Mouse (Mus musculus) testis, adult 2 months (tissue): ENCODE results near the gene Zfp346. TPM values are rescaled to one million over a fixed set of nuclear protein-coding genes. Genes with fewer than 3 reads are reported as not detected.

Source experiments
- H3K27ac ChIP-seq: fragments of 200-500 bp; 2 replicates; pipeline ENCODE4 v1.5.1; 2012; ENCODE audit warnings: low read depth, low read length; ENCODE audit not compliant: control insufficient read depth, insufficient read depth
- H3K27me3 ChIP-seq: fragments of 200-500 bp; 2 replicates; pipeline ENCODE4 v1.6.1; 2012; ENCODE audit warnings: mild to moderate bottlenecking, low read length, moderate library complexity; ENCODE audit not compliant: control insufficient read depth, insufficient read depth
- H3K36me3 ChIP-seq: fragments of 200-500 bp; 2 replicates; pipeline ENCODE4 v1.6.1; 2012; ENCODE audit warnings: mild to moderate bottlenecking, low read length; ENCODE audit not compliant: control insufficient read depth, insufficient read depth
- H3K4me1 ChIP-seq: fragments of 200-500 bp; 2 replicates; pipeline ENCODE4 v1.6.1; 2012; ENCODE audit warnings: low read length; ENCODE audit not compliant: control insufficient read depth, insufficient read depth
- H3K4me3 ChIP-seq: fragments of 200-500 bp; 2 replicates; pipeline ENCODE4 v1.5.1; 2012; ENCODE audit warnings: low read depth, mild to moderate bottlenecking, low read length, moderate library complexity, mixed read lengths; ENCODE audit not compliant: control insufficient read depth
- CTCF ChIP-seq: fragments of 200-500 bp; IDR thresholded peaks from 2 replicates; pipeline ENCODE4 v1.5.1; 2012; ENCODE audit warnings: low read depth, mild to moderate bottlenecking, inconsistent platforms, low read length, moderate library complexity; ENCODE audit not compliant: control insufficient read depth, insufficient read depth, insufficient replicate concordance
- POLR2A ChIP-seq: fragments of 200-500 bp; IDR thresholded peaks from 2 replicates; pipeline ENCODE4 v1.6.1; 2012; ENCODE audit warnings: low read depth, mild to moderate bottlenecking, inconsistent platforms, low read length, moderate library complexity; ENCODE audit not compliant: control insufficient read depth
- polyA plus RNA-seq: library from polyadenylated mRNA; depleted of rRNA; stranded (reverse); fragments of >200 nt; gene quantifications from 2 replicates; pipeline ENCODE4 v1.2.3, GENCODE M21; 2012

Zfp346 gene
- polyA plus RNA-seq, 1 experiment, result 27.4 TPM

DNA sequence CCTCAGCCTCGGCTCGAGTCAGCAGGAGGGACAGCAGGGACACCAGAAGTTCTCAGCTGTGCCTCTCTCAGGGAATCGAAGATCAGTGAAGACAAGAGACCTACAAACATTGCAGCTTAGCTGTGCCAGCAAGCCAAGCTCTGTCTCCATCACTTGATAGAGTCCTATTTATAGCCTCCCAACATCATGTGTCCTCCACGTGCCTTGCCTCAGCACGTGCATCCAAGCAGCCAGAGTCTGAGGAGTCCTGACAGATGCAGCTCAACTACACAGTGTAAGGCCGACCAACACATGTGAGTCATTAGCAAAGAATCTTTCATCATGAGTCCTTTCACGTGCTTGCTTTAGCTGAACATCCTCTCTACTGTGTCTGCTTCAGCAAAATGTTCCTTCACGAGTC, 2.6 kb downstream of the Zfp346 start:
- Histone ChIP-seq H3K27ac (peak overlapping the region; percentile 23; the same call in 1 of the 2 replicates), H3K4me3 (no peak overlapping the region), H3K36me3 (peaks cover 1% of the 10 kb centered on the region; the same call in 1 of the 2 replicates), H3K27me3 (no peaks in the 10 kb centered on the region), H3K4me1 (peaks cover 5% of the 10 kb centered on the region)
- TF ChIP-seq POLR2A (no peak), CTCF (no peak)

DNA sequence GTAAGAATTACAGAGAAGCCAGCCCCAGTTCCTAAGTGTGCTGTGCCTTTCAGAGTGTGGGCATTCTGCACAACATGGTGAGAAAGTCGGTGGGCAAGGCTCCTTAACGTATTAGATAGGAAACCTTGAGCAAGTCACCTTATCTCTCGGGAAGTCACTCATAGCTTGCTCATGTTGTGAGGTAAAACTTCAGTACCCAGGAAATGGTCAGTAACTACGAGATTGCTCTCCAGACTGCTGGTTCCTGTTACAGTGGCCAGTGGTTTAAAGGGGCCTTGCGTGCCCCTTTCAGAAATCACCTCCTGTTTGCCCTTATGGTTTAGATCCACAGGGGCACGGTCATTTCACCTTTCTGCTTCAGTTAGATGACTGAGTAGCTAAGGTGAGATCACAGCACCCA, 9.3 kb downstream of the Zfp346 start:
- Histone ChIP-seq H3K27me3 (no peaks in the 10 kb centered on the region), H3K27ac (no peak overlapping the region), H3K36me3 (peaks cover 9% of the 10 kb centered on the region), H3K4me1 (no peaks in the 10 kb centered on the region), H3K4me3 (no peak overlapping the region)
- no peak for TF ChIP-seq CTCF
- no peak for TF ChIP-seq POLR2A

DNA sequence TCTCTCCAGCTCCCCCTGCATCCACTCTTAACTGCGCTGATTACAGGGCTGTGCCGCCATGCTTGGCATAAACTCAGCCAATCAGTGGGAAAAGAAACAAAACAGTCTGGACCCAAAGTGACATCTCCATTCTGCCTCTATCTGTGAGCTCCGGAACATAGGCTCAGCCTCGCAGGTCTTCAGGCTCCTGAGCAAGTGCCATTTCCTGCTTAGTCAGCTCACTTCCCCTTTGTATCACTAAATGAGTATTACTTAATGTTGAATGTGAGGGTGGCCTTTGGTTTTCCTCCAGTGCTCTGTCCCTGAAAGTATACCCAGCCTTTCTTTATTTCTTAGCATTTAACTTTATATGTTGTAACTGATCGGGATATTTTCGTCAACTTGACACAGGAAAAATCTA, 19.8 kb downstream of the Zfp346 start:
- Histone ChIP-seq H3K4me3 (no peak overlapping the region), H3K36me3 (peaks cover 7% of the 10 kb centered on the region), H3K27me3 (no peaks in the 10 kb centered on the region), H3K4me1 (no peaks in the 10 kb centered on the region), H3K27ac (no peak overlapping the region)
- TF ChIP-seq POLR2A (no peak), CTCF (no peak)

DNA sequence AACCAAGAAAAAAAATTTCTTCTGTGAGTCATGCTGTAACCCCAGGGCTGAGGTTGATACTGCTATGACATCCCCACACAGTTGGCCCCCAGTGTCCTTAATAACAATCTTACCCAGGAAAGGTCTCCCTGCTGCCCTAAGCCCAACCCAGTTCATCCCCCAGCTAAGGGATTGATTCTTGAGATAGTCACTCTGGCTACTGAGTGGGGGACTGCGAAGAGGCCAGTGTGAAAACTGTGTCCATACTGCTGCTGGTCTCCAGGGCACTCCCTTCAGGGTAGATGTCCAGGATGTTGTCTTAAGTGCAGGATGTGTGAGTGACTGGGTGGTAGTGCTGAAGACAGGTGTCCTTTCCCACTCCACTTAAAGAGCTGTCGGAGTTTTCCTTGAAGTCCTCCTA, 28.3 kb downstream of the Zfp346 start, which contains the start of gene Gm17617:
Gene Gm17617 (minus strand): TSS at position 101 of the 400 bp plus-strand sequence.
- TF ChIP-seq POLR2A, result no peak
- TF ChIP-seq CTCF, result no peak
- H3K4me1 ChIP-seq, result no peaks in the 10 kb centered on the region
- H3K4me3 ChIP-seq, result peak within 1 kb of the TSS; percentile 13; the same call in 1 of the 2 replicates
- no peaks in the 10 kb centered on the region for H3K27me3 ChIP-seq
- no peak within 1 kb of the TSS for H3K27ac ChIP-seq
- peaks cover 1% of the 10 kb centered on the region for H3K36me3 ChIP-seq

DNA sequence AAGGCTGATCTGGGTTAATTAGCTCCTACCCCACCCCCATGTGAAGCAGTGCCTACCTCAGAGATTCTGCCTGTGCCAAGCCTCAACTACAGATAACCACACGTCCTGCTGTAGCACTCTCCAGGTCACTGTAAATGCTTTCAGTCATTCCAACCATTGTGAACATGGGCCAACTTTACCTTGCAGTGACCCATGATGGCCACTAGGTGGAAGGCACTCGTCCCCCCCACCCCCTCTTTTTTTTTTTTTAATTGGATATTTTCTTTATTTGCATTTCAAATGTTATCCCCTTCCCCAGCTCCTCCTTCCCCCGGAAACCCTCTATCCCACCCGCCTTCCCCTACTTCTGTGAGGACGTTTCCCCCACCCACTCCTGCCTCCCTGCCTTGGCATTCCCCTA, 30.3 kb downstream of the Zfp346 start:
- no peak overlapping the region for H3K27ac ChIP-seq
- peaks cover 1% of the 10 kb centered on the region for H3K36me3 ChIP-seq
- H3K27me3 ChIP-seq, result no peaks in the 10 kb centered on the region
- no peaks in the 10 kb centered on the region for H3K4me1 ChIP-seq
- peak; percentile 39; the same call in 1 of the 2 replicates for TF ChIP-seq CTCF
- no peak for TF ChIP-seq POLR2A
- H3K4me3 ChIP-seq, result no peak overlapping the region

DNA sequence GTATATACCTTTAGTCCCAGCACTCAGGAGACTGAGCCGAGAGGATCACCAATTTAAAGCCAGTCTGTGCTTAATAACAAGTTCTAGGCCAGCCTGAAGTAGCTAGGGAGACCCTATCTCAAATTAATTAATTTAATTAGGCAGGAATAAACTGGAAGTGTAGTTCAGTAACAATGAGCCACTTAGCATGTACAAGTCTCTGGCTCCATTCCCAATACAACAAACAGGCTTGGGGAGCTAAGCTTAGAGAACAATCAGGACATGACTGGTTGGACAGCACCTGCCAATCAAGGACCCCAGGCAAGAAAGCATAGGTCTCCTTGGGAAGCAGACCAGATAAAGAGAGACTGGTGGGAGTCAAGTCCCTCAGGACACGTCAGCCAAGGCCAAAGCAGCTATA, 35.2 kb downstream of the Zfp346 start:
- H3K27me3 ChIP-seq, result no peaks in the 10 kb centered on the region
- H3K36me3 ChIP-seq, result no peaks in the 10 kb centered on the region
- no peak overlapping the region for H3K27ac ChIP-seq
- no peaks in the 10 kb centered on the region for H3K4me1 ChIP-seq
- no peak for TF ChIP-seq POLR2A
- TF ChIP-seq CTCF, result no peak
- no peak overlapping the region for H3K4me3 ChIP-seq

DNA sequence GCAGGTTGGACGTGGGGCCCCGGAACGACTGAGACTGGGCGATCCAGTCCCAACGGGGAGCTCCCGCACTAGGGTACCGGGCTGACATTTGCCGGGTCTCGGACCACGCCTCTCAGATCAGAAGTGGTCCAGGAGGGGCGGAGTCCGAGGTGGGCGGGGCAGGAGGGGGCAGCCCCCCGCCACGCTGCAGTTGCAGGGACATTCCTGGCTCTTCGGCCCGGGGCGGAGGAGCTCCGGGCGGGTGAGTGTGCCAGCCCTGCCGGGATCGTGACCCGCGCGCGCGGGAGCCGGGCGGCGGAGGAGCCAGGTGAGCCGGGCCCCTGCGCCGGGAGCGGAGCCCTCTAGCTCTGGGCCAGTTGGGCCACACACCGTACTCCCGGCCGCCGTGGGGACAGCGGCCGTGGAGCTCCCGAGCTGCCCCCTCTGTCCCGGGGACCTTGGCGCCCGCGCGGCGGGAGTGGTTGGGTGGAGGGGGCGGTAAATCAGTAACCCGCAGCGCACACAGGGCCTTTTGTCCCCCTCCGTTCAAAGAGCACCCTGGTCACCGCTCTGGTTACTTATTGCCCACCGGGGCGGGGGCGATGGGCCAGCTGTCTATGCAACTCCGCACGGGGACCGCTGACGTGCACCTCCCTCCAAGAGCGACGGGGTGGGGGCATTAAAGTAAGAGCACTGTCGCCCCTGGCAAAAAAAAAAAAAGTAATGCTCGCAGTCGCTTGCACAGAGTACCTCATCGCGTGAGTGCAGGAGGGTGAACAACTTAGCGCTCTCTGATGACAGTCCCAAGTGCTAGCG, 47.7 kb downstream of the Zfp346 start, which contains the start of gene Fgfr4:
Gene Fgfr4 (plus strand): TSS at position 20 of the 795 bp plus-strand sequence.
- Histone ChIP-seq H3K27ac (no peak within 1 kb of the TSS), H3K4me3 (peak within 1 kb of the TSS; percentile 28), H3K4me1 (peaks cover 10% of the 10 kb centered on the region), H3K27me3 (no peaks in the 10 kb centered on the region), H3K36me3 (no peaks in the 10 kb centered on the region)
- no peak for TF ChIP-seq CTCF
- no peak for TF ChIP-seq POLR2A

DNA sequence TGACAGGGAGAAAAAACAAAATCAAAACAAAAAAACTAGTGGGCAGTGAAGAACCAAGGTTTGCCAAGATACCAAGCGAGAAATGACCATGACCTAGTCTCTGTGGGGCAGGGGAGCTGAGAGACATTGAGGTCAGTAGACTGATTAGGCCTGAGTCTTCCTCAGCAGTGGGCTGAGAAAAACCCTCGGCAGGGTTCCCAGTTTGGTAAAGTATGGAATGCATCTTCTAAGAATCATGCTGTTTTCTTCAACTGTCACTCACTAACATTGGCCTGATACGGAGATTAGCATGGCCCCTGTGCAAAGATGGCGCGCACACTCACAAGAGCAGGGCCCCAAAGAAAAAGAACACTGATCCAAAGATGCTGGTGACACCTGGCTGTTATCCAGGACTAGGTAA, 48.8 kb downstream of the Zfp346 start:
- TF ChIP-seq POLR2A (no peak), CTCF (no peak)
- Histone ChIP-seq H3K27me3 (no peaks in the 10 kb centered on the region), H3K4me3 (no peak overlapping the region), H3K4me1 (peaks cover 10% of the 10 kb centered on the region), H3K27ac (no peak overlapping the region), H3K36me3 (no peaks in the 10 kb centered on the region)
